Mouse (Mus musculus) forebrain, embryonic 12.5 days (tissue): ENCODE results near the gene Ccdc130. TPM values are rescaled to one million over a fixed set of nuclear protein-coding genes. Genes with fewer than 3 reads are reported as not detected.

Source experiments
- ATAC-seq: fragments of 200-750 bp; cut with Nextera tagmentation; 2 replicates; pipeline ENCODE4 v1.8.0; 2017; ENCODE audit warnings: moderate TSS enrichment; ENCODE audit not compliant: low FRiP score
- H3K27ac ChIP-seq: fragments of 300-500 bp; sonication (generic); 2 replicates; pipeline ENCODE4 v1.5.1; 2016; ENCODE audit warnings: mild to moderate bottlenecking
- H3K27me3 ChIP-seq: fragments of 300-500 bp; sonication (generic); 2 replicates; pipeline ENCODE4 v1.6.1; 2016; ENCODE audit warnings: mild to moderate bottlenecking
- H3K36me3 ChIP-seq: fragments of 300-500 bp; sonication (generic); replicated peaks from 2 replicates; pipeline ENCODE4 v1.6.1; 2016; ENCODE audit warnings: mild to moderate bottlenecking
- H3K4me1 ChIP-seq: fragments of 300-500 bp; sonication (generic); 2 replicates; pipeline ENCODE4 v1.6.1; 2016
- H3K4me2 ChIP-seq: fragments of 300-500 bp; sonication (generic); 2 replicates; pipeline ENCODE4 v1.6.1; 2016; ENCODE audit warnings: mild to moderate bottlenecking, moderate library complexity
- H3K4me3 ChIP-seq: fragments of 300-500 bp; sonication (generic); replicated peaks from 2 replicates; pipeline ENCODE4 v1.5.1; 2016; ENCODE audit warnings: mild to moderate bottlenecking
- H3K9ac ChIP-seq: fragments of 300-500 bp; sonication (generic); 2 replicates; pipeline ENCODE4 v1.6.1; 2016; ENCODE audit warnings: mild to moderate bottlenecking
- H3K9me3 ChIP-seq: fragments of 300-500 bp; sonication (generic); 2 replicates; pipeline ENCODE4 v1.6.1; 2016
- WGBS: fragments of 180-500 bp; shearing (Covaris S2); methylation state at CpG from one replicate; pipeline ENCODE4 v1.1.7; 2016; 5-methylcytosine and 5-hydroxymethylcytosine counted together
- polyA plus RNA-seq: library from polyadenylated mRNA; unstranded; fragments of >200 nt; fragmentation: Nextera tagmentation; extraction: Ambion mirVana; gene quantifications from 2 replicates; pipeline ENCODE4 v1.2.1, GENCODE M21; 2016

The Ccdc130 gene
- polyA plus RNA-seq, 1 experiment from 2014 or later: 20.6 TPM

- Histone ChIP-seq H3K27me3 (no peaks in the 10 kb centered on the region), H3K27ac (peak overlapping the region; percentile 72; the same call in 1 of the 2 replicates), H3K4me2 (peak overlapping the region; percentile 79), H3K4me1 (peaks cover 37% of the 10 kb centered on the region), H3K9me3 (no peaks in the 10 kb centered on the region), H3K4me3 (peak overlapping the region; percentile 75), H3K9ac (peak overlapping the region; percentile 96), H3K36me3 (peaks cover 40% of the 10 kb centered on the region)
- 43% methylated on average over 10 of the region's 10 CpGs for WGBS
- ATAC-seq: no peak
Observed at GRCm38 (mm10) chr8:84235746-84236409, 34.3 kb downstream of the Ccdc130 start.

GRCm38 (mm10) chr8:84233055-84233454, 37.1 kb downstream of the Ccdc130 start:
- Histone ChIP-seq H3K9me3 (no peaks in the 10 kb centered on the region), H3K4me1 (peaks cover 36% of the 10 kb centered on the region), H3K4me3 (no peak overlapping the region), H3K4me2 (no peak overlapping the region), H3K36me3 (peaks cover 69% of the 10 kb centered on the region), H3K27ac (no peak overlapping the region), H3K27me3 (no peaks in the 10 kb centered on the region), H3K9ac (no peak overlapping the region)
- WGBS: 94% methylated on average over 2 of the region's 2 CpGs
- ATAC-seq: no peak

DNA sequence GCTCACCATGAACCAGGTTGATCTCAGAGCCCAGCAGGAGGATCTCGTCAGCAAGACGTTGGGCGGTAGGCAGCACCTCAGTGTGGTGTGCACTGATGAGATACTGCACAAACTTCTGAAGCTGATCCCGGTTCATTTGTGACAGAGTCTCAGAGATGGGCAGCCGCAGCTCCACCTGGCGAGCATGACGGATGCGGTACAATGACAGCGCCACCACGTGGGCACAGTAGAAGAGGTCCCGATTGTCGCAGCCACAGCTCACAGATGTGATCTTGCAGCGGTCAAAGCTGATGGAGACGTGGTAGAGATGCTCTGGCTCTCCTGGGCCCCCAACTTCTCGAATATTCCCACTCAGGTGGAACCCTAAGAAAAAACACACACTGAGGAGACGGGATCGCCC, 39.4 kb downstream of the Ccdc130 start:
- Histone ChIP-seq H3K9me3 (no peaks in the 10 kb centered on the region), H3K9ac (no peak overlapping the region), H3K4me3 (no peak overlapping the region), H3K4me2 (no peak overlapping the region), H3K4me1 (peaks cover 25% of the 10 kb centered on the region), H3K36me3 (peaks cover 92% of the 10 kb centered on the region), H3K27me3 (no peaks in the 10 kb centered on the region), H3K27ac (no peak overlapping the region)
- ATAC-seq: no peak
- WGBS: 80% methylated on average over 17 of the region's 17 CpGs

DNA sequence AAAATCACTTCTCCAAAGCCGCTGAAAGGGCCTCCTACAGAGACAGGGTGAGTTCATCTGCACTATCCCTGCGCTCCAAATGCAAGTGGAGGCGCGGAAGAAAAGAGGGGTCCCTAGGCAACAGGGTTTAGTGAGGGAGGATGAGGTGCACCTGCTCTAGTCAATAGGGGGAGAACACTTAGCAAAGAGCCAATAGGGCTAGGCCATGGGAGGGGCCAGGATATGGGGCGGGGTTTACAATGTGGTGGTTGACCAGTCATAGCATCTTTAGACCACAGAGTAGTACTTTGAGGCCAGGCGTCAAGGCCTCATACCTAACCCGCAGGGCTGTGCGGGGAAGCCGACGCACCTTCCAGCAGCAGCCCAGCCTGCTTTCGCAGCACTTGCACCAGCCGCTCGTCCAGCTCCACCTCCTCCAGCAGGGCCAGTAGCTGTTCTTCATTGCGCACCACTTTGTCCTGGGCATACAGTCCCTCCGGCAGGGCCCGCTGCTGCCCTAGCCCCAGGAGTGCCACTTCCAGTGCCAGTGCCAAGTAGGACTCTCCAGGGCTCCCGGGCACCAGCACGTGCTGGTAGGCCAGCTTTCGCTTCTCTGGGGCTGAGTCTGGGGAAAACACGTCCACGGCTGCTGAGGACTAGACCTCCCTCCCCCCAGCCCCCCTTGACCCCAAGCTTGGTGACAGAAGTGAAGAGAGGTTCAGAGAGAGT, 46.7 kb downstream of the Ccdc130 start:
- Histone ChIP-seq H3K9me3 (no peaks in the 10 kb centered on the region), H3K4me1 (no peaks in the 10 kb centered on the region), H3K27me3 (no peaks in the 10 kb centered on the region), H3K27ac (no peak overlapping the region), H3K4me3 (no peak overlapping the region), H3K36me3 (peaks cover 97% of the 10 kb centered on the region), H3K4me2 (no peak overlapping the region), H3K9ac (no peak overlapping the region)
- WGBS: 78% methylated on average over 21 of the region's 21 CpGs
- 0 out of 2 replicates have a peak, but pooled peaks have one; percentile 27 for ATAC-seq

DNA sequence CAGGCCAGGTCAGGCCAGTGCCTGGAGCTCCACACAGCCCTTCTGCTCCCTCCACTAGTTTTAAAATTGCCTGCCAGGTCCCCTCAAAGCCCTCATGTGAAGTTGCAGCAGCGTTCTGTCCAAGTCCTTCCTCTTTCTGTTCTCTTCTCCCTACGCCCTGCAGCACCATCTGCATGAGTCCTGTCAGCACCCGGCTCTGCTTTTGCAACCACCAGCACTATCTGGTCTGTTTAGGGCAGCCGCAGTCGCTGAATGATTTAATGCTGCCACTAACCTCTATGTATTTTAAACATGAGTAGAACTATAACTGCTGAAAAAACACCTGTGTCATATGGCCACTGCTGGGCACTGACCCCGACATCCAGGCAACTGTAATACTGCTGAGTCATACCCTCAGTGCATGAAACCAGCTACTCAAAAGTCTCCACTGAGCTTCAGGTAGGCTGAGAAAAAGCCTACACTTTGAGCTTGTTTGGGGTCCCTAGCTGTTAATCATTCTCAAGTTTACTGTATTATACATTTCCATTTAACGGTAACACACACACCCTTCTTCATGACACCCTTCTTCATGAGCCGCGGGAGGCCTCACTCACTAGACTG, 47.5 kb downstream of the Ccdc130 start:
- no peak for ATAC-seq
- Histone ChIP-seq H3K4me2 (no peak overlapping the region), H3K4me1 (no peaks in the 10 kb centered on the region), H3K9me3 (no peaks in the 10 kb centered on the region), H3K27me3 (no peaks in the 10 kb centered on the region), H3K27ac (no peak overlapping the region), H3K4me3 (no peak overlapping the region), H3K9ac (no peak overlapping the region), H3K36me3 (peaks cover 97% of the 10 kb centered on the region)
- 95% methylated on average over 9 of the region's 9 CpGs for WGBS

GRCm38 (mm10) chr8:84220105-84220504, 50.1 kb downstream of the Ccdc130 start:
- Histone ChIP-seq H3K27ac (no peak overlapping the region), H3K4me1 (no peaks in the 10 kb centered on the region), H3K4me3 (no peak overlapping the region), H3K9me3 (no peaks in the 10 kb centered on the region), H3K27me3 (no peaks in the 10 kb centered on the region), H3K4me2 (no peak overlapping the region), H3K36me3 (peaks cover 95% of the 10 kb centered on the region), H3K9ac (no peak overlapping the region)
- no peak for ATAC-seq
- 85% methylated on average over 7 of the region's 7 CpGs for WGBS

DNA sequence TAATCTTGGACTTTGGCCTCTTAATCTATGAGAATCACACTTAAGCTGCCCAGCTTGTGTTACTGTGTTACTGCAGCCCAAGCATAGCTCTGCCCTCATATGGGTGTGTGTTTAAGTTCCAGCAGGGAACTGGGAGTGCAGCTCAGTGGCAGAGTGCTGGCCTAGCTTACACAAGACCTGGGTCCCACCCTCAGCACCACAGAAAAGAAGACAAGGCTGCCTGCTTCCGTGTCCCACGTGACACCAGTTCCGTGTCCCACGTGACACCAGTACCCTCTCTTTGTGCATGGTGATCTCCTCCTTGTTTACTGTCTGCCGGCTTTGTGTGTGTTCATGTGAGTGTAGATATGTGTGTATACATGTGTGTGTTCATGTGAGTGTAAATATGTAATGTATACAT, 52.0 kb downstream of the Ccdc130 start:
- Histone ChIP-seq H3K36me3 (peaks cover 95% of the 10 kb centered on the region), H3K4me1 (no peaks in the 10 kb centered on the region), H3K9ac (no peak overlapping the region), H3K27ac (no peak overlapping the region), H3K4me2 (no peak overlapping the region), H3K9me3 (no peaks in the 10 kb centered on the region), H3K27me3 (no peaks in the 10 kb centered on the region), H3K4me3 (no peak overlapping the region)
- ATAC-seq: no peak
- 93% methylated on average over 5 of the region's 5 CpGs for WGBS

DNA sequence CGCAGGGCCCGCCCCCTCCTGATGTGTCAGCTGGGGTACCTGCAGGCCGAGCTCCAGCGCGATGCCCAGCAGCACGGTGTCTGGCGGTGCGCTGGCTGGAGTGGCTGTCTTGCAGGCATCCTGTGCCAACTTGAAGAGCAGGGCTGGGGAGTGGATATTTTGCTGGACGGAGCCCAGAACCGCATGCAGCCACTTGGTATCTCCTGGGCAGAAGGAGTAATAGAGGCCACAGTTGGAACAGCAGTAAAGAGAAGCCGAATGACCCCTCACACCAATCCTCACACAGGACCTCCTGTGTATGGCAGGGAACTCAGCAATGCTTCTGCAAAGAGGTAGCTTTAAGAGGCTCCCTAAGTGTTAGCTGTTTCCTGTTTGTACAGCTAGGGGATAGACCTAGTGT, 53.0 kb downstream of the Ccdc130 start:
- H3K9me3 ChIP-seq: no peaks in the 10 kb centered on the region
- 92% methylated on average over 11 of the region's 11 CpGs for WGBS
- no peak overlapping the region for H3K4me2 ChIP-seq
- peaks cover 95% of the 10 kb centered on the region for H3K36me3 ChIP-seq
- no peaks in the 10 kb centered on the region for H3K4me1 ChIP-seq
- H3K27me3 ChIP-seq: no peaks in the 10 kb centered on the region
- H3K9ac ChIP-seq: no peak overlapping the region
- ATAC-seq: no peak
- H3K27ac ChIP-seq: no peak overlapping the region
- H3K4me3 ChIP-seq: no peak overlapping the region

DNA sequence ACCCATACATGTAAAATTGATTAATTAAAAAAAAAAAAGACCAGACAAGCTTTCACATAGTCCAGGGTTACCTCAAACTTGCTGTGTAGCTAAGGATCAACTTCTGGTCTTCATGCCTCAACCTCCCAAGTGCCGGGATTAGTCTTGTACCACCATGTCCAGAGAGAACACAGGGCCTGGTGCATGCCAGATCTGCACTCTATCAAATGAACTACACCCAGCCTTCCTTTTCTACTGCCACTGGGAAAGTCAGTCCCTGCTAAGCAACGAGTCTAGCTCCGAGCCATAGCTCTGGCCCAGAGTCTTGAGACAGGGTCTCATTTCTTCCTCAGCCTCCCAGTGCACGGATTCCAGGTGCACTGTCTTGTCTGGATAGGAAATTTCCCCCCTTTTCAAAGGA, 56.9 kb downstream of the Ccdc130 start:
- no peak overlapping the region for H3K9ac ChIP-seq
- no peaks in the 10 kb centered on the region for H3K9me3 ChIP-seq
- WGBS: 87% methylated on average over 4 of the region's 4 CpGs
- peaks cover 23% of the 10 kb centered on the region for H3K4me1 ChIP-seq
- H3K27ac ChIP-seq: no peak overlapping the region
- H3K4me2 ChIP-seq: no peak overlapping the region
- H3K36me3 ChIP-seq: peaks cover 89% of the 10 kb centered on the region
- H3K27me3 ChIP-seq: no peaks in the 10 kb centered on the region
- ATAC-seq: no peak
- H3K4me3 ChIP-seq: no peak overlapping the region

DNA sequence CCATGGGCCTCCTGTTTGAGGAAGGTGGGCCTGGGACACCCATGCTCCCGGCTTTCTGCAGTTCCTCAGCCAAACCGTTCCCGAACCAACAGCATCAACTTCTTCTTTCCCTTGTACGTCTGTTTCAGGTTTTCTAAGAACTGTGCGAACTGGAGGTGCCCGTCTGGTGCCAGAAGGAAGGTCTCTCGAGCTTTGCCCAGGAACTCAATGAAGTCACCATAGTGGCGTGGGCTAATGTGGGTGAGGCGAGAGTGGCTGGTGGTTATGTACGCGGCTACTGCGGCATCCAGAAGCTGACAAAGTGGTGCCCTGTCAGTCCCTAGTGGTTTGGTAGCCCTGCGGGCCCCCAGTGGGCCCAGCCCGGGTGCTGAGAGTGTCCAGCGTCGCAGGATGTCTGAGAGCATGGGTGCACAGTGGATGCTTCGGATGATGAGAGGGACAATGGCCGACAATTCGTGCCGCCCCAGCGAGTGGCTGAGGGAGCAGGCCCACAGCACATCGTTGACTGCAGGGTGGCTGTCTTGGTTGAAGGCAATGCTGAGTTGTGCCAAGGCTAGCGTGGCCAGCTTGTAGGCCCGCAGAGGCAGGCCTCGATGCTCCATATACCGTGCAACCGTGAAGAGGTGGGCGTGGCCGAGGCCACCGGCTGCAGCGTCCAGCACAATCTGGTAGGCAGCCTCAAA, 58.2 kb downstream of the Ccdc130 start:
- Histone ChIP-seq H3K9me3 (no peaks in the 10 kb centered on the region), H3K9ac (no peak overlapping the region), H3K4me2 (no peak overlapping the region), H3K27me3 (no peaks in the 10 kb centered on the region), H3K27ac (no peak overlapping the region), H3K4me1 (peaks cover 29% of the 10 kb centered on the region), H3K36me3 (peaks cover 76% of the 10 kb centered on the region), H3K4me3 (no peak overlapping the region)
- WGBS: 92% methylated on average over 31 of the region's 31 CpGs
- ATAC-seq: no peak

DNA sequence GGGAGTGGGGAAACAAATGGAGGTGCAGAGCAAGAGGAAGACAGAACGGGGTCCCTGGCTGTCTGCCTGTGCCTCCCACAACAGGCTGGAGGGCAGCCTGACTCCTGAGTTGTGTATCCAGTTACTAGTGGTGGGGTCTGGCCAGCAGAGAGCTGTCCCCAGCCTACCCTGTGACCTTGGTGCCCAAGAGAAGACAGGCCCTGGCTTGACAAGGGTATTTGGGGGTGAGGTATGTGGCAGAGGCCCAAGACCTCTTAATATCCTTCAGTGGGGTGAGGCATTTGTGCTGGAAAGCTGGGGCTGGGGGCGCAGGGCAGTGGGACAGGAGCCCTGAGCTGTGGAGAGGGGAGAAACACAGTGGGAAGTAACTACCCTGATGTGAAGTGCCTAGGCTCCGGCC, 59.0 kb downstream of the Ccdc130 start:
- H3K36me3 ChIP-seq: peaks cover 70% of the 10 kb centered on the region

DNA sequence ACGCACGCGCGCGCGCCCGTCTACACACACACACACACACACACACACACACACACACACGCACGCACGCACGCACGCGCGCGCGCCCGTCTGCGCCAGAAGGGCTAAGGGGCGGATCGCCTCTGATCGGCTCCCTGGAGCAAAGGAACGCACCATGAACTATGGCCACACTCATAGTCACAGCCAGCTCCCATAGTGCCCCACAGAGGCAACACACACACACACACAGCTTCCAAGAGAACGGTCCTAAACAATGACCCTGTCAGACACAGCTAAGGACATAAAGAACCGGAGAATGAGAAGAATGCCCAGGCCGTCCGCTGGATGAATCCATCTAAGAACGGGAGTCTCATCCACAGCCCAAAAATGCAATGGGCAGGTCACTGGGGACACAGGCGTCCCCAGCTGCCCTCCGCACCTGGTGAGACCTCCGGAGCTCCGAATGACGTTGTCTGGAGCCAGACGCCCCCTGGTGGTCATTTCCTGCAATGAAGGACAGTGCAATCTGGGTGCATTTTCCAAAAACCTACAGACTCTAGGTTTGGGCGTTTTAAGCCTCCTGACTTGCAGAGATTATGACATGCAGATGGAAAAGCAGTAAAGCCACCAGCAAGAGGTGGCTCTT, 59.9 kb downstream of the Ccdc130 start:
- H3K36me3 ChIP-seq: peaks cover 61% of the 10 kb centered on the region
- no peak overlapping the region for H3K9ac ChIP-seq
- no peaks in the 10 kb centered on the region for H3K9me3 ChIP-seq
- H3K4me3 ChIP-seq: no peak overlapping the region
- H3K27me3 ChIP-seq: no peaks in the 10 kb centered on the region
- H3K4me2 ChIP-seq: 0 out of 2 replicates have a peak overlapping the region, but pooled peaks have one; percentile 13
- ATAC-seq: peak; percentile 52; the same call in 1 of the 2 replicates
- H3K27ac ChIP-seq: no peak overlapping the region
- WGBS: 52% methylated on average over 34 of the region's 34 CpGs
- H3K4me1 ChIP-seq: peaks cover 29% of the 10 kb centered on the region

More for the DNA sequence above, 59.0 kb downstream of the Ccdc130 start:
- Histone ChIP-seq H3K9me3 (no peaks in the 10 kb centered on the region), H3K4me2 (no peak overlapping the region), H3K4me3 (no peak overlapping the region), H3K9ac (no peak overlapping the region), H3K4me1 (peaks cover 29% of the 10 kb centered on the region), H3K27me3 (no peaks in the 10 kb centered on the region), H3K27ac (no peak overlapping the region)
- ATAC-seq: no peak
- WGBS: 94% methylated on average over 3 of the region's 3 CpGs
